Mouse (Mus musculus) CH12.LX (cell line): ENCODE data around the gene Gm20715. TPM values are rescaled to one million over a fixed set of nuclear protein-coding genes. Genes with fewer than 3 reads are reported as not detected.

ENCODE experiments used
- DNase-seq: peaks from one replicate; pipeline ENCODE4 v3.0.0-alpha.2; 2013; ENCODE audit errors: extremely low read depth
- H3K27ac ChIP-seq: 2 replicates; pipeline ENCODE4 v1.5.1; 2012; ENCODE audit warnings: low read depth, mild to moderate bottlenecking, control low read depth, moderate library complexity; ENCODE audit not compliant: insufficient read depth
- H3K27me3 ChIP-seq: replicated peaks from 2 replicates; pipeline ENCODE3; 2012; ENCODE audit warnings: inconsistent platforms
- H3K36me3 ChIP-seq, 2 experiments: replicated peaks in 1 of 2; 2 replicates each; pipeline versions ENCODE3 to v1.6.1; 2012; ENCODE audit warnings: inconsistent platforms in 1 of 2, low read length in 1 of 2, mild to moderate bottlenecking in 1 of 2, mixed read lengths in 1 of 2, moderate library complexity in 1 of 2; ENCODE audit not compliant: control insufficient read depth in 1 of 2, insufficient read depth in 1 of 2
- H3K4me1 ChIP-seq, 2 experiments: 2 replicates each; pipeline ENCODE4 v1.6.1; 2012; ENCODE audit warnings: inconsistent platforms in 1 of 2, moderate library complexity in 1 of 2; ENCODE audit not compliant: insufficient read depth in 2 of 2, control insufficient read depth in 1 of 2
- H3K4me2 ChIP-seq: 2 replicates; pipeline ENCODE4 v1.6.1; 2012; ENCODE audit warnings: low read depth, mild to moderate bottlenecking, control low read depth; ENCODE audit not compliant: poor library complexity, insufficient read depth, severe bottlenecking
- H3K4me3 ChIP-seq, 3 experiments: fragments of 150-350 bp in 1 of 3; sonication (generic) in 1 of 3; replicated peaks in 1 of 3; 2 replicates each; pipeline versions ENCODE3 to v1.5.1; 2011 to 2012; ENCODE audit warnings: low read depth in 2 of 3, low read length in 2 of 3, mild to moderate bottlenecking in 2 of 3, moderate library complexity in 2 of 3, control low read depth in 1 of 3, improper control_type of control experiment in 1 of 3, inconsistent platforms in 1 of 3, mixed read lengths in 1 of 3; ENCODE audit not compliant: poor library complexity in 1 of 3
- H3K79me2 ChIP-seq: replicated peaks from 2 replicates; pipeline ENCODE4 v1.6.1; 2012; ENCODE audit warnings: mild to moderate bottlenecking, moderate library complexity; ENCODE audit not compliant: control insufficient read depth, poor library complexity, insufficient read depth, severe bottlenecking; ENCODE audit errors: extremely low read depth
- H3K9ac ChIP-seq: 2 replicates; pipeline ENCODE4 v1.6.1; 2012; ENCODE audit warnings: low read depth, mild to moderate bottlenecking, control low read depth, moderate library complexity; ENCODE audit not compliant: insufficient read depth
- H3K9me3 ChIP-seq: replicated peaks from 2 replicates; pipeline ENCODE3; 2012; ENCODE audit warnings: low read length, inconsistent platforms, mixed read lengths
- BHLHE40 ChIP-seq: IDR thresholded peaks from 2 replicates; pipeline ENCODE4 v1.6.1; 2011; ENCODE audit warnings: mild to moderate bottlenecking, low read depth, low read length, improper control_type of control experiment
- CHD1 ChIP-seq: IDR thresholded peaks from 2 replicates; pipeline ENCODE4 v1.6.1; 2012; ENCODE audit warnings: low read depth, low read length, improper control_type of control experiment, inconsistent platforms
- CHD2 ChIP-seq: IDR thresholded peaks from 2 replicates; pipeline ENCODE4 v1.6.1; 2011; ENCODE audit warnings: low read length, improper control_type of control experiment
- CTCF ChIP-seq, 2 experiments: IDR thresholded peaks in 1 of 2; conservative IDR thresholded peaks in 1 of 2; 2 replicates each; pipeline ENCODE4 v1.5.1; 2011 to 2012; ENCODE audit warnings: low read depth in 2 of 2, low read length in 2 of 2, improper control_type of control experiment in 1 of 2, inconsistent platforms in 1 of 2, mild to moderate bottlenecking in 1 of 2, moderate library complexity in 1 of 2
- E2F4 ChIP-seq: IDR thresholded peaks from 2 replicates; pipeline ENCODE4 v1.6.1; 2011; ENCODE audit warnings: low read depth, low read length, improper control_type of control experiment; ENCODE audit not compliant: insufficient replicate concordance
- EP300 ChIP-seq: IDR thresholded peaks from 2 replicates; pipeline ENCODE4 v1.6.1; 2011; ENCODE audit warnings: low read length, improper control_type of control experiment
- ETS1 ChIP-seq: conservative IDR thresholded peaks from 2 replicates; pipeline ENCODE4 v1.6.1; 2012; ENCODE audit warnings: low read depth, mild to moderate bottlenecking, inconsistent platforms, low read length, improper control_type of control experiment, moderate library complexity
- GABPA ChIP-seq: IDR thresholded peaks from 2 replicates; pipeline ENCODE4 v1.6.1; 2012; ENCODE audit warnings: low read depth, low read length, improper control_type of control experiment, inconsistent platforms; ENCODE audit not compliant: insufficient replicate concordance
- JUN ChIP-seq: IDR thresholded peaks from 2 replicates; pipeline ENCODE4 v1.6.1; 2011; ENCODE audit warnings: low read depth, mild to moderate bottlenecking, low read length, improper control_type of control experiment, moderate library complexity; ENCODE audit not compliant: insufficient read depth
- JUND ChIP-seq: conservative IDR thresholded peaks from 2 replicates; pipeline ENCODE4 v1.6.1; 2011; ENCODE audit warnings: low read depth, low read length, improper control_type of control experiment
- MAFK ChIP-seq: IDR thresholded peaks from 2 replicates; pipeline ENCODE4 v1.6.1; 2011; ENCODE audit warnings: low read length, improper control_type of control experiment; ENCODE audit not compliant: insufficient replicate concordance
- MAX ChIP-seq: IDR thresholded peaks from 2 replicates; pipeline ENCODE4 v1.6.1; 2011; ENCODE audit warnings: low read length, improper control_type of control experiment
- MEF2A ChIP-seq: IDR thresholded peaks from 2 replicates; pipeline ENCODE4 v1.6.1; 2014; ENCODE audit warnings: low read depth, mild to moderate bottlenecking, inconsistent platforms, low read length, improper control_type of control experiment, borderline replicate concordance
- MXI1 ChIP-seq: IDR thresholded peaks from 2 replicates; pipeline ENCODE4 v1.6.1; 2011; ENCODE audit warnings: mild to moderate bottlenecking, low read depth, low read length, improper control_type of control experiment
- NRF1 ChIP-seq: IDR thresholded peaks from 2 replicates; pipeline ENCODE4 v1.6.1; 2014; ENCODE audit warnings: low read depth, mild to moderate bottlenecking, inconsistent platforms, low read length, improper control_type of control experiment, moderate library complexity
- PAX5 ChIP-seq: IDR thresholded peaks from 2 replicates; pipeline ENCODE4 v1.6.1; 2012; ENCODE audit warnings: low read length, inconsistent platforms, mixed read lengths
- POLR2A ChIP-seq: IDR thresholded peaks from 2 replicates; pipeline ENCODE4 v1.6.1; 2011; ENCODE audit warnings: low read depth, mild to moderate bottlenecking, improper control_type of control experiment, low read length
- POLR2AphosphoS2 ChIP-seq: IDR thresholded peaks from 2 replicates; pipeline ENCODE4 v1.6.1; 2011; ENCODE audit warnings: low read depth, low read length, improper control_type of control experiment
- RCOR1 ChIP-seq: conservative IDR thresholded peaks from 2 replicates; pipeline ENCODE4 v1.6.1; 2012; ENCODE audit warnings: low read depth, mild to moderate bottlenecking, inconsistent platforms, low read length, improper control_type of control experiment
- TBP ChIP-seq: conservative IDR thresholded peaks from 2 replicates; pipeline ENCODE4 v1.6.1; 2011; ENCODE audit warnings: low read depth, low read length, improper control_type of control experiment
- TCF12 ChIP-seq: IDR thresholded peaks from 2 replicates; pipeline ENCODE4 v1.6.1; 2014; ENCODE audit warnings: low read depth, mild to moderate bottlenecking, inconsistent platforms, low read length, improper control_type of control experiment
- USF1 ChIP-seq: IDR thresholded peaks from 2 replicates; pipeline ENCODE4 v1.6.1; 2014; ENCODE audit warnings: low read depth, mild to moderate bottlenecking, inconsistent platforms, low read length, improper control_type of control experiment
- USF2 ChIP-seq: conservative IDR thresholded peaks from 2 replicates; pipeline ENCODE4 v1.6.1; 2011; ENCODE audit warnings: low read depth, low read length, improper control_type of control experiment
- ZMIZ1 ChIP-seq: IDR thresholded peaks from 2 replicates; pipeline ENCODE4 v1.6.1; 2012; ENCODE audit warnings: low read depth, mild to moderate bottlenecking, inconsistent platforms, low read length, improper control_type of control experiment
- ZNF384 ChIP-seq: IDR thresholded peaks from 2 replicates; pipeline ENCODE4 v1.6.1; 2012; ENCODE audit warnings: low read depth, low read length, improper control_type of control experiment, inconsistent platforms
- dilution Hi-C: fragments of 300-500 bp; cut with MboI; formaldehyde crosslinking; loops from 2 replicates; pipeline ENCODE4 v1.14.3; 2020; ENCODE audit warnings: low sequenced_read_pairs; ENCODE audit not compliant: extremely low pct_unique_long_range_greater_than_20kb, extremely low pct_ligation_motif_present
- in situ Hi-C: fragments of 300-500 bp; cut with MboI; formaldehyde crosslinking; loops from 3 replicates; pipeline ENCODE4 v1.14.3; 2019; ENCODE audit warnings: low sequenced_read_pairs, low pct_ligation_motif_present, low pct_unique_long_range_greater_than_20kb, mixed read lengths
- polyA plus RNA-seq: library from polyadenylated mRNA; unstranded; fragments of >175 nt; gene quantifications from 2 replicates; pipeline ENCODE4 v1.2.1, GENCODE M21; 2012; ENCODE audit warnings: low read depth; ENCODE audit not compliant: insufficient read length
- total RNA-seq, 2 experiments: library from RNA; depleted of rRNA; stranded (reverse); fragments of 300-350 nt in 1 of 2; fragments of >200 nt in 1 of 2; gene quantifications; 2 replicates each; pipeline ENCODE4 v1.2.3; 2012 to 2014

Gene Gm20715
- total and polyA plus RNA-seq, 3 experiments: not detected

GRCm38 (mm10) chr7:6384011-6384410, 26.1 kb upstream of the Gm20715 start:
- dilution Hi-C loops (no loop called here), in situ Hi-C loops (loop anchor here (25.0 kb wide), 2 partner anchors 97 to 903 kb away; partner anchors contain the start of genes Gm45844 and Zfp667)
- TF ChIP-seq ZMIZ1: no peak
- TF ChIP-seq TBP: no peak
- TF ChIP-seq USF2: no peak
- no peak for TF ChIP-seq CHD1
- TF ChIP-seq ZNF384: no peak
- TF ChIP-seq TCF12: no peak
- TF ChIP-seq CTCF (conservative IDR thresholded peaks at IDR 0.05 in 1 of 2, IDR thresholded peaks at IDR 0.05 in 1 of 2; ENCODE audit: low read depth in 2 of 2, low read length in 2 of 2): no peak
- no peak for TF ChIP-seq BHLHE40
- TF ChIP-seq MEF2A: no peak
- no peak for TF ChIP-seq JUND
- TF ChIP-seq USF1: no peak
- no peak for TF ChIP-seq ETS1
- no peak for TF ChIP-seq POLR2A
- TF ChIP-seq E2F4: no peak
- TF ChIP-seq EP300: no peak
- no peak for TF ChIP-seq MAX
- Histone ChIP-seq H3K4me3 (peak overlapping the region in 1 of 3 experiments; percentile 57), H3K9me3 (no peaks in the 10 kb centered on the region), H3K36me3 (peaks cover 0 to 1% of the 10 kb centered on the region in 2 experiments), H3K27ac (no peak overlapping the region), H3K79me2 (no peaks in the 10 kb centered on the region), H3K4me1 (peaks cover 0 to 11% of the 10 kb centered on the region in 2 experiments; a peak in 2 of 4 replicates), H3K27me3 (peaks cover 16% of the 10 kb centered on the region), H3K9ac (no peak overlapping the region), H3K4me2 (no peak overlapping the region)
- DNase-seq: no peak

- no peak overlapping the region for H3K27ac ChIP-seq
- no peaks in the 10 kb centered on the region for H3K27me3 ChIP-seq
- no peak overlapping the region for H3K4me2 ChIP-seq
- no peak overlapping the region for H3K9ac ChIP-seq
- no peak overlapping the region for H3K4me3 ChIP-seq
- in situ Hi-C loops: loop anchor here (25.0 kb wide), 2 partner anchors 100 to 900 kb away; partner anchors contain the start of genes Gm45844 and Zfp667
- no peaks in the 10 kb centered on the region for H3K9me3 ChIP-seq
- no peak for DNase-seq
- H3K36me3 ChIP-seq: peaks cover 0 to 6% of the 10 kb centered on the region in 2 experiments
- H3K4me1 ChIP-seq: peaks cover 0 to 11% of the 10 kb centered on the region in 2 experiments; a peak in 2 of 4 replicates
- H3K79me2 ChIP-seq: no peaks in the 10 kb centered on the region
- dilution Hi-C loops: no loop called here
- no peak for TF ChIP-seq MEF2A
- no peak for TF ChIP-seq MAFK
- TF ChIP-seq ZNF384: no peak
- TF ChIP-seq USF2: no peak
- no peak for TF ChIP-seq NRF1
- TF ChIP-seq EP300: no peak
- no peak for TF ChIP-seq CHD2
- TF ChIP-seq PAX5: no peak
- TF ChIP-seq JUND: no peak
- TF ChIP-seq JUN: no peak
- TF ChIP-seq MXI1: no peak
- no peak for TF ChIP-seq USF1
- no peak for TF ChIP-seq POLR2AphosphoS2
- no peak for TF ChIP-seq E2F4
- TF ChIP-seq RCOR1: no peak
- TF ChIP-seq GABPA: no peak
Observed at GRCm38 (mm10) chr7:6386995-6387394, 23.1 kb upstream of the Gm20715 start.
